Mouse (Mus musculus) macrophage (primary cell): ENCODE data around the gene Pgc. TPM values are rescaled to one million over a fixed set of nuclear protein-coding genes. Genes with fewer than 3 reads are reported as not detected.

ENCODE experiments used
- H3K27ac ChIP-seq: fragments of 350-480 bp; formaldehyde crosslinking; 2 replicates; pipeline ENCODE4 v1.9.0; 2021
- H3K36me3 ChIP-seq: fragments of 350-480 bp; formaldehyde crosslinking; 2 replicates; pipeline ENCODE4 v1.9.0; 2021; ENCODE audit errors: inconsistent target
- H3K4me3 ChIP-seq: fragments of 350-480 bp; formaldehyde crosslinking; 2 replicates; pipeline ENCODE4 v1.9.0; 2021; ENCODE audit errors: inconsistent target
- H3K79me2 ChIP-seq: fragments of 350-480 bp; formaldehyde crosslinking; 2 replicates; pipeline ENCODE4 v1.9.0; 2021; ENCODE audit errors: inconsistent target
- WGBS: methylation state at CpG from one replicate; pipeline ENCODE4 v1.1.7; 2026; ENCODE audit warnings: inconsistent platforms; ENCODE audit not compliant: missing documents; 5-methylcytosine and 5-hydroxymethylcytosine counted together
- polyA plus RNA-seq: library from polyadenylated mRNA; stranded (reverse); fragments of 250-400 nt; gene quantifications from 3 replicates; pipeline ENCODE4 v1.2.4, GENCODE M21; 2018; ENCODE audit warnings: inconsistent platforms

Pgc gene
- polyA plus RNA-seq, 1 experiment from 2014 or later = not detected

GRCm38 (mm10) chr17:47750101-47750500 lies 23.5 kb downstream of the Pgc start:
- Histone ChIP-seq H3K4me3 (no peak overlapping the region), H3K36me3 (peaks cover 21% of the 10 kb centered on the region), H3K27ac (no peak overlapping the region), H3K79me2 (peaks cover 95% of the 10 kb centered on the region)
- 95% methylated on average over 6 of the region's 6 CpGs for WGBS

- no peak overlapping the region for H3K27ac ChIP-seq
- peaks cover 95% of the 10 kb centered on the region for H3K79me2 ChIP-seq
- H3K4me3 ChIP-seq = no peak overlapping the region
- WGBS = 99% methylated on average over 5 of the region's 5 CpGs
- H3K36me3 ChIP-seq = peaks cover 20% of the 10 kb centered on the region
These were observed 25.2 kb downstream of the Pgc start for GRCm38 (mm10) chr17:47751811-47752210.

DNA sequence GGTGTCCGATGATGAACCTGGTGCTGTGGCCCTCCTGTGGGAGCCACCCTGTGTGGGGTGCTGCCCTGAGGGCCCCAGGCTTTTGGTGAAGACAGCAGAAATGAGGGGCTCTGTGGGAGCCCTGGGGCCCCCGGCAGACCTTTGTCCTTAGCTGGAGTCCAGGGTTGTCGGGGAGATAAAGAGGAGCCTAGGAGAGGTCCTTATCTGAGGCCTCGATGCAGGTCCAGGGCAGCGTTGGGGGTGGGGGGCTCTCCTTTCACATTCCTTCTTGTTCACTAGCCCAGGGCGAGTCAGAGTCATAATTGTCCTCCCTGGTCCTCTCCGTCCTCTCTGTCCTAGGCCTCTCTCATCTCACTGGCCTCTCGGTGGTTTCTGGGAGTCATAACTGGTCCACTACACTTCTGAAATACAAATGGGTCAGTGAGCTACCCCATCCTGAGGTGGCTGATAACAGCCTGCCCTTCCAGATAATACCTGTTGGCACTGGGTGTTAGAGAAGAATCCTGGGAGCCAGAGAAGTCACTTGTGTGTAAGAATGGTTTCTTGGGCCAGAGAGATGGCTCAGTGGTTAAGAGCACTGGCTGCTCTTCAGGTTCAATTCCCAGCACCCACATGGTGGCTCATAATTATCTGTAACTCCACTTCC lies 26.6 kb downstream of the Pgc start:
- Histone ChIP-seq H3K36me3 (peaks cover 17% of the 10 kb centered on the region), H3K79me2 (peaks cover 95% of the 10 kb centered on the region), H3K4me3 (no peak overlapping the region), H3K27ac (peak overlapping the region; percentile 89)
- 95% methylated on average over 8 of the region's 8 CpGs for WGBS

DNA sequence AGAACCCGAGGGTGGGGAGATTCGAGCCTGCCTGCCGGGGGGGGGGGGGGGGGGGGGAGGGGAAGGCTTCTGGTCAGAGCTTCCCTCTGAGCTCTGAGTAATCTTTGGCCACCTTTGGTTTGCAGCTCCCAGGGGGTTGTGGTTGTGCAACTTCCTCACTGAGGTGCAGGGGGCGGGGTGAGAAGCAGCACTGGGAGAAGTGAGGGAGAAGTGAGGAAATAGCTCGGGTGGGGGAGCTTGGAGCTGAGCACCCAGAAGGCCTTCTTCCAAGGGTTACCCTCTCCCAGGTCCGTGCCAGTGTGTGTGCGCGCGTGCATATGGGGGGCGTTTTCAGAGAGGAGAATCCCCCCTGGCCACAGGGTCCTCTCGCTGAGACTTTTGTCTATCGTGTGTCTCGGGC lies 27.6 kb downstream of the Pgc start:
- Histone ChIP-seq H3K27ac (peak overlapping the region; percentile 89), H3K4me3 (peak overlapping the region; percentile 3; the same call in 1 of the 2 replicates), H3K36me3 (peaks cover 17% of the 10 kb centered on the region), H3K79me2 (peaks cover 95% of the 10 kb centered on the region)
- WGBS = 3% methylated on average over 11 of the region's 13 CpGs

- Histone ChIP-seq H3K36me3 (peaks cover 10% of the 10 kb centered on the region), H3K4me3 (no peak overlapping the region), H3K79me2 (peaks cover 95% of the 10 kb centered on the region), H3K27ac (peak overlapping the region; percentile 64)
- WGBS = 89% methylated on average over 4 of the region's 6 CpGs
These were observed 29.7 kb downstream of the Pgc start for GRCm38 (mm10) chr17:47756366-47756765.

GRCm38 (mm10) chr17:47757056-47757610 lies 30.5 kb downstream of the Pgc start:
- Histone ChIP-seq H3K79me2 (peaks cover 95% of the 10 kb centered on the region), H3K27ac (peak overlapping the region; percentile 64), H3K4me3 (no peak overlapping the region), H3K36me3 (peaks cover 2% of the 10 kb centered on the region; the same call in 1 of the 2 replicates)
- WGBS = 56% methylated on average over 7 of the region's 7 CpGs

GRCm38 (mm10) chr17:47759702-47760410 lies 33.2 kb downstream of the Pgc start:
- WGBS = 14% methylated on average over 15 of the region's 15 CpGs
- H3K4me3 ChIP-seq = no peak overlapping the region
- H3K36me3 ChIP-seq = no peaks in the 10 kb centered on the region
- peak overlapping the region; percentile 69 for H3K27ac ChIP-seq
- H3K79me2 ChIP-seq = peaks cover 99% of the 10 kb centered on the region

- Histone ChIP-seq H3K4me3 (no peak overlapping the region), H3K79me2 (peaks cover 88% of the 10 kb centered on the region), H3K27ac (no peak overlapping the region), H3K36me3 (no peaks in the 10 kb centered on the region)
- WGBS = 82% methylated on average over 7 of the region's 7 CpGs
These were observed 35.4 kb downstream of the Pgc start for GRCm38 (mm10) chr17:47762028-47762427.

GRCm38 (mm10) chr17:47762518-47763340 lies 36.1 kb downstream of the Pgc start:
- H3K4me3 ChIP-seq = no peak overlapping the region
- peaks cover 81% of the 10 kb centered on the region for H3K79me2 ChIP-seq
- H3K36me3 ChIP-seq = no peaks in the 10 kb centered on the region
- 92% methylated on average over 12 of the region's 13 CpGs for WGBS
- no peak overlapping the region for H3K27ac ChIP-seq

- Histone ChIP-seq H3K27ac (peak overlapping the region; percentile 92), H3K36me3 (no peaks in the 10 kb centered on the region), H3K79me2 (peaks cover 75% of the 10 kb centered on the region), H3K4me3 (no peak overlapping the region)
- WGBS = 57% methylated on average over 4 of the region's 4 CpGs
These were observed 39.3 kb downstream of the Pgc start for GRCm38 (mm10) chr17:47765986-47766385.

DNA sequence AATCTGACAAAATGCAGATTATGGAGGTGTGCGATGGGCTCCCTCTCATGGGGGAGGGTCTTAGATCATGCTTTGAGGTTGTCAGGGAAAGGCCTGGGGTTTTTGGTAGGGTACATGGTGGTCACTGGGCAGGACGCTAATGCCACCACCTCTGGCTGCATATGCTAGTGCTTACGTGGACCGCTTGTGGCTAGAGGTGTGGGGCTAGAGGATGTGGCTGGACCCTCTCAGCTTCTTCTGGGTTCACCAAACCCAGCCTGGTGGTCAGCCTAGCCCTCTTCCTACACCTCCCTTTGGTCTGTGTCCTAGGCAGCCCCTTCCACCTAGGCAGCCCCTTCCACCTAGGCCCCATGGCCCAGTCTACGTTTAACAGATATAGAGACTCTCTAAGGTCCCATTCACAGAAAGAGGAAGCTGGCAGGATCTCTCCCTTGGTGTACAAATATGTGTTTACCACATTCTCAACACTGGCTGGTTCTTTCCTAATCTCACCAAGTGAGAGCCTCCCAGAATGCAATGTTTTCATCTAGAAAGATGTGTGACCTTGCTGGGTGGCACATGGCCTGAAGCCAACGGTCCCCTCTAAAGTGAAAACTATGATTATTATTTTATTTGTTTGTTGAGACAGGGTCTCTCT lies 39.9 kb downstream of the Pgc start:
- H3K4me3 ChIP-seq = no peak overlapping the region
- WGBS = 48% methylated on average over 6 of the region's 6 CpGs
- peak overlapping the region; percentile 92 for H3K27ac ChIP-seq
- peaks cover 75% of the 10 kb centered on the region for H3K79me2 ChIP-seq
- H3K36me3 ChIP-seq = no peaks in the 10 kb centered on the region

DNA sequence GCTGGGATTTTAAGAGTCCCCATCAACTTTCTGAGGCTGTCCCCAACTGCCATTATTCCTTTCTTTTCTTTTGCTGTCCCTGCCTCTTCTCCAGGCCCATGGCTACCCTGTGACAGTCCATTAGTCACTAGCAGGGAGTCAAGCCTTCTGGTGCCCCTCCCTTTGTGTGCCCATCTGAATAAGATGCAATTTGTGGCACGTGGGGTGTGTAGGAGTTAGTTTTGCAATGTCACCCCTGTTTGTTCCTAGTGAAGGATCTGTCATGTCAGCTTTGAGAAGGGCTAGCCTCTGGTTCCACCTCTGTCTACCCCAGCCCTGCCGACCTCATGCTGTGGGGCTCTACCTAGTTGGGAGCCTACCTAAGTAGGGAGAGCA lies 40.4 kb downstream of the Pgc start:
- H3K79me2 ChIP-seq = peaks cover 75% of the 10 kb centered on the region
- peak overlapping the region; percentile 92 for H3K27ac ChIP-seq
- no peak overlapping the region for H3K4me3 ChIP-seq
- 12% methylated on average over 2 of the region's 2 CpGs for WGBS
- H3K36me3 ChIP-seq = no peaks in the 10 kb centered on the region

GRCm38 (mm10) chr17:47767456-47768141 lies 41.0 kb downstream of the Pgc start:
- Histone ChIP-seq H3K36me3 (no peaks in the 10 kb centered on the region), H3K79me2 (peaks cover 75% of the 10 kb centered on the region), H3K4me3 (peak overlapping the region; percentile 13; the same call in 1 of the 2 replicates), H3K27ac (peak overlapping the region; percentile 92)
- WGBS = 47% methylated on average over 17 of the region's 17 CpGs
